Mouse (Mus musculus): ENCODE measurements around the gene Foxn3. TPM values are rescaled to one million over a fixed set of nuclear protein-coding genes. Genes with fewer than 3 reads are reported as not detected.
A peak's percentile ranks its signal among the peaks of the same experiment; 100 is the strongest.

Gene Foxn3
- polyA plus RNA-seq, 1 experiment from 2014 or later, result 90.2 TPM

- ATAC-seq (ENCODE audit: low FRiP score), result no peak
- 61% methylated on average over 17 of the region's 17 CpGs for WGBS
- peaks cover 37% of the 10 kb centered on the region for H3K36me3 ChIP-seq
Measured at GRCm38 (mm10) chr12:99385897-99386834, 177.2 kb downstream of the Foxn3 start.

GRCm38 (mm10) chr12:99385073-99385472 is 178.3 kb downstream of the Foxn3 start:
- Histone ChIP-seq H3K9me3 (replicated peaks) (no peaks in the 10 kb centered on the region), H3K4me3 (no peak overlapping the region), H3K27ac (no peak overlapping the region), H3K36me3 (peaks cover 37% of the 10 kb centered on the region), H3K27me3 (no peaks in the 10 kb centered on the region), H3K9ac (no peak overlapping the region), H3K4me1 (peaks cover 29% of the 10 kb centered on the region), H3K4me2 (replicated peaks) (no peak overlapping the region)
- no peak for ATAC-seq (ENCODE audit: low FRiP score)
- 93% methylated on average over 4 of the region's 4 CpGs for WGBS

More at GRCm38 (mm10) chr12:99385897-99386834, 177.2 kb downstream of the Foxn3 start:
- no peak overlapping the region for H3K27ac ChIP-seq
- no peak overlapping the region for H3K4me3 ChIP-seq
- no peaks in the 10 kb centered on the region for H3K9me3 ChIP-seq (replicated peaks)
- no peaks in the 10 kb centered on the region for H3K27me3 ChIP-seq
- no peak overlapping the region for H3K4me2 ChIP-seq (replicated peaks)
- no peak overlapping the region for H3K9ac ChIP-seq
- peaks cover 24% of the 10 kb centered on the region for H3K4me1 ChIP-seq

- H3K4me1 ChIP-seq, result peaks cover 57% of the 10 kb centered on the region
- peaks cover 23% of the 10 kb centered on the region for H3K36me3 ChIP-seq
- H3K4me2 ChIP-seq (replicated peaks), result no peak overlapping the region
- no peak overlapping the region for H3K9ac ChIP-seq
- H3K27me3 ChIP-seq, result no peaks in the 10 kb centered on the region
- ATAC-seq (ENCODE audit: low FRiP score), result no peak
- WGBS, result 92% methylated on average over 9 of the region's 9 CpGs
- H3K4me3 ChIP-seq, result no peak overlapping the region
- H3K27ac ChIP-seq, result no peak overlapping the region
- H3K9me3 ChIP-seq (replicated peaks), result no peaks in the 10 kb centered on the region
Measured at GRCm38 (mm10) chr12:99381317-99381716, 182.1 kb downstream of the Foxn3 start.

- ATAC-seq (ENCODE audit: low FRiP score), result no peak
- WGBS, result 66% methylated on average over 4 of the region's 4 CpGs
- no peak overlapping the region for H3K4me2 ChIP-seq (replicated peaks)
- no peaks in the 10 kb centered on the region for H3K9me3 ChIP-seq (replicated peaks)
- H3K27me3 ChIP-seq, result no peaks in the 10 kb centered on the region
- H3K4me3 ChIP-seq, result no peak overlapping the region
- no peak overlapping the region for H3K9ac ChIP-seq
- peaks cover 56% of the 10 kb centered on the region for H3K4me1 ChIP-seq
- peaks cover 21% of the 10 kb centered on the region for H3K36me3 ChIP-seq
- H3K27ac ChIP-seq, result no peak overlapping the region
Measured at GRCm38 (mm10) chr12:99380855-99381262, 182.5 kb downstream of the Foxn3 start.

- H3K9ac ChIP-seq, result no peak overlapping the region
- no peaks in the 10 kb centered on the region for H3K9me3 ChIP-seq (replicated peaks)
- WGBS, result 66% methylated on average over 6 of the region's 6 CpGs
- no peak for ATAC-seq (ENCODE audit: low FRiP score)
- H3K4me2 ChIP-seq (replicated peaks), result no peak overlapping the region
- H3K27ac ChIP-seq, result no peak overlapping the region
- H3K4me3 ChIP-seq, result no peak overlapping the region
- H3K4me1 ChIP-seq, result peaks cover 59% of the 10 kb centered on the region
- no peaks in the 10 kb centered on the region for H3K27me3 ChIP-seq
- H3K36me3 ChIP-seq, result peaks cover 18% of the 10 kb centered on the region
Measured at GRCm38 (mm10) chr12:99380124-99380523, 183.3 kb downstream of the Foxn3 start.

- no peaks in the 10 kb centered on the region for H3K9me3 ChIP-seq (replicated peaks)
- no peak overlapping the region for H3K27ac ChIP-seq
- peaks cover 30% of the 10 kb centered on the region for H3K36me3 ChIP-seq
- H3K27me3 ChIP-seq, result no peaks in the 10 kb centered on the region
- no peak overlapping the region for H3K4me3 ChIP-seq
- ATAC-seq (ENCODE audit: low FRiP score), result no peak
- H3K4me1 ChIP-seq, result peaks cover 57% of the 10 kb centered on the region
- 77% methylated on average over 8 of the region's 8 CpGs for WGBS
- H3K9ac ChIP-seq, result no peak overlapping the region
- H3K4me2 ChIP-seq (replicated peaks), result no peak overlapping the region
Measured at GRCm38 (mm10) chr12:99378284-99378683, 185.1 kb downstream of the Foxn3 start.

GRCm38 (mm10) chr12:99377705-99378104 is 185.7 kb downstream of the Foxn3 start:
- peaks cover 57% of the 10 kb centered on the region for H3K4me1 ChIP-seq
- no peak overlapping the region for H3K4me3 ChIP-seq
- peaks cover 25% of the 10 kb centered on the region for H3K36me3 ChIP-seq
- H3K9me3 ChIP-seq (replicated peaks), result no peaks in the 10 kb centered on the region
- H3K9ac ChIP-seq, result no peak overlapping the region
- 76% methylated on average over 3 of the region's 3 CpGs for WGBS
- no peak overlapping the region for H3K4me2 ChIP-seq (replicated peaks)
- ATAC-seq (ENCODE audit: low FRiP score), result no peak
- H3K27ac ChIP-seq, result no peak overlapping the region
- no peaks in the 10 kb centered on the region for H3K27me3 ChIP-seq

- H3K9me3 ChIP-seq (replicated peaks), result no peaks in the 10 kb centered on the region
- H3K9ac ChIP-seq, result no peak overlapping the region
- H3K4me1 ChIP-seq, result peaks cover 57% of the 10 kb centered on the region
- H3K36me3 ChIP-seq, result peaks cover 19% of the 10 kb centered on the region
- H3K27ac ChIP-seq, result no peak overlapping the region
- no peak overlapping the region for H3K4me2 ChIP-seq (replicated peaks)
- H3K27me3 ChIP-seq, result no peaks in the 10 kb centered on the region
- no peak for ATAC-seq (ENCODE audit: low FRiP score)
- WGBS, result 78% methylated on average over 10 of the region's 10 CpGs
- H3K4me3 ChIP-seq, result no peak overlapping the region
Measured at GRCm38 (mm10) chr12:99377069-99377468, 186.3 kb downstream of the Foxn3 start.

- Histone ChIP-seq H3K36me3 (peaks cover 14% of the 10 kb centered on the region), H3K27ac (no peak overlapping the region), H3K9me3 (replicated peaks) (no peaks in the 10 kb centered on the region), H3K4me2 (replicated peaks) (no peak overlapping the region), H3K4me1 (peaks cover 55% of the 10 kb centered on the region), H3K27me3 (no peaks in the 10 kb centered on the region), H3K9ac (no peak overlapping the region), H3K4me3 (no peak overlapping the region)
- WGBS, result 73% methylated on average over 8 of the region's 8 CpGs
- peak; percentile 63 for ATAC-seq (ENCODE audit: low FRiP score)
Measured at GRCm38 (mm10) chr12:99375878-99376454, 187.4 kb downstream of the Foxn3 start.

- no peak overlapping the region for H3K4me3 ChIP-seq
- ATAC-seq (ENCODE audit: low FRiP score), result no peak; the same call in 1 of the 2 replicates
- H3K9ac ChIP-seq, result no peak overlapping the region
- H3K9me3 ChIP-seq (replicated peaks), result no peaks in the 10 kb centered on the region
- no peak overlapping the region for H3K27ac ChIP-seq
- 91% methylated on average over 6 of the region's 6 CpGs for WGBS
- peaks cover 52% of the 10 kb centered on the region for H3K4me1 ChIP-seq
- H3K27me3 ChIP-seq, result no peaks in the 10 kb centered on the region
- H3K4me2 ChIP-seq (replicated peaks), result no peak overlapping the region
- peaks cover 14% of the 10 kb centered on the region for H3K36me3 ChIP-seq
Measured at GRCm38 (mm10) chr12:99375426-99375825, 188.0 kb downstream of the Foxn3 start.

- no peak overlapping the region for H3K4me2 ChIP-seq (replicated peaks)
- peaks cover 47% of the 10 kb centered on the region for H3K4me1 ChIP-seq
- no peaks in the 10 kb centered on the region for H3K9me3 ChIP-seq (replicated peaks)
- H3K27ac ChIP-seq, result no peak overlapping the region
- ATAC-seq (ENCODE audit: low FRiP score), result no peak
- no peak overlapping the region for H3K4me3 ChIP-seq
- 90% methylated on average over 12 of the region's 12 CpGs for WGBS
- no peak overlapping the region for H3K9ac ChIP-seq
- peaks cover 14% of the 10 kb centered on the region for H3K36me3 ChIP-seq
- H3K27me3 ChIP-seq, result no peaks in the 10 kb centered on the region
Measured at GRCm38 (mm10) chr12:99374099-99374600, 189.2 kb downstream of the Foxn3 start.

GRCm38 (mm10) chr12:99373584-99373983 is 189.8 kb downstream of the Foxn3 start:
- H3K27ac ChIP-seq, result no peak overlapping the region
- no peaks in the 10 kb centered on the region for H3K27me3 ChIP-seq

More at GRCm38 (mm10) chr12:99373584-99373983, 189.8 kb downstream of the Foxn3 start:
- H3K36me3 ChIP-seq, result peaks cover 14% of the 10 kb centered on the region
- H3K9ac ChIP-seq, result no peak overlapping the region
- H3K4me2 ChIP-seq (replicated peaks), result no peak overlapping the region
- peaks cover 42% of the 10 kb centered on the region for H3K4me1 ChIP-seq
- H3K4me3 ChIP-seq, result no peak overlapping the region
- H3K9me3 ChIP-seq (replicated peaks), result no peaks in the 10 kb centered on the region
- ATAC-seq (ENCODE audit: low FRiP score), result no peak
- WGBS, result 83% methylated on average over 4 of the region's 4 CpGs

Data from hindbrain, embryonic 12.5 days (tissue).